Mouse (Mus musculus) sigmoid colon, adult 10 weeks (tissue): ENCODE data around the gene Sec24c. TPM values are rescaled to one million over a fixed set of nuclear protein-coding genes. Genes with fewer than 3 reads are reported as not detected.

Experiments
- polyA plus RNA-seq: library from polyadenylated mRNA; stranded (reverse); fragments of 350-450 nt; fragmentation: Illumina TruSeq; extraction: RNeasy Lipid Tissue Mini Kit (QIAGEN cat#74804); gene quantifications from one replicate; pipeline ENCODE4 v1.2.3, GENCODE M21; 2014; ENCODE audit warnings: low read depth, low replicate concordance

The Sec24c gene
- polyA plus RNA-seq = 50.2 TPM

DNA sequence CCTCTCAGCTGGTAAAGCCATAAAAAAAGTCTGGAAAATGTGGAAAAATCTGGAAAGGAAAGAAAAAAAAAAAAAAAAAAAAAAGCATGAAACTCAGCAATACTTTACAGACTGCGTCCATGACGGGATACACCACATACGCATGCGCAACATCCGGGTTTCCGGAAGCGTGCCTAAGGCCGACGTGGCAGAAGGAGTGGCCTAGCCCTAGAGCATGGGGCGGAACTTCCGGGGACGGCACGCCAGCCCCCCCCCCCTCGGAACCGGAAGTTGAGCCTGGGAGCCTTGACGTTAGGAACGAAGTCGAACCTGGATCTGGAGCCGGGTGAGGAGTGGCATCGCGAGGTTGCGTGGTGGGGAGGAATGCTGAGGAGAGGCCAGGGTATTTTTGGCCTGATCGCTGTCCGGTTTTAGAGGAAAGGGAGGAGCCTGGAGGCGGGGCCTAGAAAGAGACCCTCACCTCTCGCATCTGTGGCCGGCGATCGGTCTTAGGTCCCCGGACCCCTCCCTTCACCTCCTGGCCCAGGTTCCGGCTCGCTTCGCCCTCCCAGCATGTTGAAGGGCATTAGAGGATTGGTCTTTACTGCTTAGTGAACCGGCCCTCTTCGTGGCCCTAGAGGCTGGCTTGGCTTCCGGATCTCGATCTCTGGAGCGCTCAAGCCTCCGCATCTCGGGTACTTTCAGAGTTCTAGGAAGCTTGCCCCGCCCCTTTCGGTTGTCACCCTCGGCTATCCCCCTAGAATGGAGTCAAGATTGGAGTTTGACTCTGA is at the start of gene Sec24c:
TSS of gene Sec24c (plus strand) at position 245 of the 770 bp plus-strand sequence.

DNA sequence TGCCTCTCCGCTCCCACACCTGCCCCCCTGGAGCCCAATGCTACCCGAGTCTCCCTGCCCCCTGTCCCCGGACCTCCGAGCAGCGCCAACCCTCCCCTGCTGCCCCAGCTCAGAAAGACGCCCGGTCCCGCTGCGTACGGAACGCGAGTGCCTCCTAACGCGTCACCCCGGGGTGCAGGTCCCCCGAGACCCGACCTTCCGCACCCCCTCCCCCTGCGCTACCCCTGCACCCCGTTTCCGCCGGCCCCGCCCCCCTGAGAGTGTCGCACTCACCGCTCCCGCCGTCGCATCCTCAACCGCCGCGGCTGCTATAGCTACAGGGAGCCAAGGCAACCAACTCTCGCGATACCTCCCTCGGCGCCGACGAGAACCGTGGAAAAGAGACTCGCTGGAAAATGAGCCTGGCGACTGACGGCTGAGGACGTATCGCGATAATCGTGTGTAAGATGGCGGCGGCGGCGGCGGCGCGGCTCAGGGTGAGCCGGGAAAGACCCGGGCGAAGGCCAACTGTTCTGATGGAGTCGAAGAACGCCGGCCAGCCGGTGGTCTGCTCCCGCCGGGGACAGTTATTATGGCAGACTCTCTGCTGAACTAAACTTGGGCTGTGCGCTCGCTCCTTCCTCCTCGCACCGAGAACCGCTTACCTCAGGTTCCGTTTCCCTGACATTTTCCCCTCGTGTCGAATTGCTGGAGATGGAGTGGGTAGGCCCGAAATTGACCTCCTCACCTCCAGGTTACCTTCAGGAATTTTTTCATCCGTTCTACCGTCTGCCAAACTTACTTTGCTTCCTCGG is 33.3 kb upstream of the Sec24c start, which contains the start of gene Usp54:
TSS of gene Usp54 (minus strand) at position 420 of the 794 bp plus-strand sequence.

GRCm38 (mm10) chr14:20656361-20656760 is 17.7 kb upstream of the Sec24c start, which contains the start of gene Myoz1:
Myoz1 (minus strand) TSS chr14:20656540.

DNA sequence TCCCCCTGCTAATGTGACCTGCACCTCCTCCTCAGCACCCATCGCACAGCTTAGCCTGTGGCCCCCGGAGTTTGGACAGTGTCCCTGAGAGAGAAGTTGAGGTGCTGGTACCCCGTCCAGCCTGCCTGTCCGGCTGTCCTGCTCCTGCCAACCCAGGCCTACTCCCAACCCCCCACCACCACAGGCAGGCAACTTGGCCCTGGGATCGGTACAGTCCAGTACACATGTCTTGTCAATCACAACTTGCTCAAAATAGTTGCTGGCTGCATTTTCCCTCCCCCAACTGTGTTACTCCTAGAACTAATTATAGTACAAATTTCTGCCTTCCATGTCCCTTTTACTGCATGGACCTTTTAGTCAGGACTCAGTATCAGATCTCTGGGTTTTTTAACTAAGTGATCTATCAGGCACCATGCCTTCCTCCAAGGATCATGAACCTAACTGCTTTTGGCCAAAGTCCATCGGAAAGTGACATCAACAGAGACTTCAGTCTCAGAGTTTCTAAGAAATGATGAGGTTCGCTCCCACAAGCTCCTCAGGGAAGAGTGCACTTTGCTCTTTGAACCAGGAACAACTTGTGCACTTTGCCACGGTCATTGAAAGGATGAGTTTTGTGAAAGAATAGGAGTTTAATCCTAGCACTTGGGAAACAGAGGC is 5.8 kb upstream of the Sec24c start, which contains the start of gene Synpo2l:
TSS of gene Synpo2l (minus strand) at position 201 of the 657 bp plus-strand sequence.

GRCm38 (mm10) chr14:20694884-20695760 is 21.0 kb downstream of the Sec24c start, which contains the start of gene Fut11:
Fut11 (plus strand) TSS chr14:20694968.

GRCm38 (mm10) chr14:20702741-20703381 is 28.8 kb downstream of the Sec24c start, which contains the start of gene Chchd1:
Chchd1 (plus strand) TSS chr14:20703006.

GRCm38 (mm10) chr14:20707201-20708190 is 33.4 kb downstream of the Sec24c start, which contains the start of gene Zswim8:
Zswim8 (plus strand) TSS chr14:20707552.

DNA sequence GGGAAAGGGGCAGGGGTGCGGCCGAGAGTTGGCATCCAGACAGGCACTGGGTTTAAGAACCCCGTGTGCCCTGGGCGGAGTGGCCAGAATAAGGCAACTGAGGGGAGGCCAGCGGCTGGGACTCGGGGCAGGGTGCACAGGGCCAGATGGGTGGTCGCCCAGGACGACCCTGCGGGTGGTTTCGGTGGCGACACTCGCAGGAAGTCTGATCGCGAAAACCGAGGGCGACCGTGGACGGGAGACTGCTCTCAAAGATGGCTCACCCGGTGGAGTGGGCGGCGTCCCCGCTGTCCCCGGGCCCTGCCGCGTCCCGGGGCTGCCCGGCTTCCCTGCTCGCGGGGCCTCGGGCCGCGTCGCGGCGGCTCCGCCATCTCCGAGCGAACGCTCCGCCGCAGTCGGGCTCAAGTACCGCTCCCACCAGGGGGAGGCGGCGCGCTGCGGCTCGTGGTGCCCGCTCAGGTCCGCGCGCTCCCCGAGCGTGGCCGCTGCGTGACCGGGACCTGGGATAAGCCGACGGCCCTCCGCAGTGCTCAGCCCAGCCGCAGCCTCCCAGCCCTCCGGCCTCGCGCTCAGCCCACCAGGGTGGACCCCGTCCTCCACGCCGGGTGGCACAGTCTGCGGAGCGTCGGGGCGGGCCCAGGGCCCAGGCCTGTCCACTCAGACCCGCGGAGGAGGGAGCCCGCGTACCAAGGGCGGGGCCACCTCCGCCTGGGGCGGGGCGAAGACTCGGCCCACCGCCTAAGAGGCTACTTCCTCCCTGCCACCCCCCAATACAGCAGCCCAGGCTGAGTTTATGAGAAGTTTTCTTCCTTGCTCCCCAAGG is 60.1 kb downstream of the Sec24c start, which contains the start of gene Ndst2:
TSS of gene Ndst2 (minus strand) at position 611 of the 823 bp plus-strand sequence.

Other genes with a start within 250 kb of the Sec24c start
- gene Cfap70, start 222.1 kb upstream of the Sec24c start, polyA plus RNA-seq = not detected
- 223 TPM for gene Anxa7, start 194.2 kb upstream of the Sec24c start, polyA plus RNA-seq
- 1.9 TPM for gene Mss51, start 177.4 kb upstream of the Sec24c start, polyA plus RNA-seq
- 215 TPM for gene Ppp3cb, start 127.7 kb upstream of the Sec24c start, polyA plus RNA-seq
- gene Usp54, start 33.2 kb upstream of the Sec24c start, polyA plus RNA-seq = 5.5 TPM
- not detected for gene Myoz1, start 17.8 kb upstream of the Sec24c start, polyA plus RNA-seq
- not detected for gene Synpo2l, start 6.0 kb upstream of the Sec24c start, polyA plus RNA-seq
- gene Fut11, start 20.7 kb downstream of the Sec24c start, polyA plus RNA-seq = 20.6 TPM
- gene Chchd1, start 28.7 kb downstream of the Sec24c start, polyA plus RNA-seq = 105 TPM
- gene Zswim8, start 33.2 kb downstream of the Sec24c start, polyA plus RNA-seq = 6.8 TPM
- gene Ndst2, start 60.3 kb downstream of the Sec24c start, polyA plus RNA-seq = 5.1 TPM
- 20.8 TPM for gene Camk2g, start 119.8 kb downstream of the Sec24c start, polyA plus RNA-seq
- gene Plau, start 162.4 kb downstream of the Sec24c start, polyA plus RNA-seq = 13.8 TPM